In genomic region chr1:74961722-74962121, GRCm38 (mm10) we compare ENCODE assay signal across 31 mouse cellular contexts. TPM values are rescaled to one million over a fixed set of nuclear protein-coding genes. Genes with fewer than 3 reads are reported as not detected.
DNase-seq lines count a peak whose midpoint lies in the region; ATAC-seq and TF ChIP-seq lines count a peak whose summit lies in the region.
"Had no signal": no experiment of that assay in that cellular context is flagged by ENCODE, and none has a peak within 500 bp of the region (broad histone marks: within the 10 kb centered on the region; RNA-seq: fewer than 3 reads in every experiment).

No protein-coding gene starts in this region.

- ATAC-seq in intestine, embryonic 15.5 days: peak; percentile 86
- ATAC-seq in liver, embryonic 11.5 days (replicated peaks; ENCODE audit: low FRiP score): no peak
- ATAC-seq in liver, embryonic 16.5 days (ENCODE audit: low read depth): peak; percentile 84
- peak; percentile 83 for ATAC-seq in stomach, postnatal 0 days (ENCODE audit: low FRiP score, low TSS enrichment)
- ATAC-seq: forebrain, embryonic 13.5 days; hindbrain, embryonic 16.5 days; midbrain, embryonic 15.5 days; Patski had no signal

- TF ChIP-seq CTCF in stomach, postnatal 0 days (IDR thresholded peaks at IDR 0.05; ENCODE audit: low read depth): no peak

- 60% methylated on average over 7 of the region's 7 CpGs for WGBS in intestine, embryonic 15.5 days
- WGBS in liver, embryonic 11.5 days: 71% methylated on average over 7 of the region's 7 CpGs
- 55% methylated on average over 7 of the region's 7 CpGs for WGBS in liver, embryonic 16.5 days (ENCODE audit: insufficient replicate concordance)
- 62% methylated on average over 7 of the region's 7 CpGs for WGBS in stomach, postnatal 0 days

- DNase-seq in liver, embryonic 11.5 days (ENCODE audit: low spot score): no peak
- peak; percentile 63 for DNase-seq in stomach, postnatal 0 days (ENCODE audit: low spot score)
- DNase-seq in adrenal gland, postnatal 4 days (ENCODE audit: low spot score in 2 of 2): no peak
- no peak for DNase-seq in ovary, postnatal 14 days (ENCODE audit: low spot score)
- DNase-seq in heart, postnatal 4 days: no peak
- DNase-seq: cerebellum, adult 9-10 months; cerebellum, postnatal 36 days; gastrocnemius, postnatal 10 days; heart, postnatal 10 days; kidney, adult 11 months; lung, adult 2 months; lung, postnatal 14 days; right cerebral cortex, postnatal 4 days; thymus, adult 18-20 months; thymus, postnatal 36 days had no signal

- peak overlapping the region; percentile 43; the same call in 1 of the 2 replicates for H3K4me2 ChIP-seq in intestine, embryonic 15.5 days (replicated peaks)
- peak overlapping the region; percentile 5; the same call in 1 of the 2 replicates for H3K4me2 ChIP-seq in liver, embryonic 11.5 days
- H3K4me2 ChIP-seq in liver, embryonic 16.5 days (ENCODE audit: low read depth, low read length): no peak overlapping the region
- no peak overlapping the region for H3K4me2 ChIP-seq in stomach, postnatal 0 days (replicated peaks; ENCODE audit: low read depth)
- H3K4me2 ChIP-seq: forebrain, embryonic 13.5 days; heart, embryonic 13.5 days; limb, embryonic 12.5 days; midbrain, embryonic 15.5 days had no signal

- no peaks in the 10 kb centered on the region for H3K9me3 ChIP-seq in intestine, embryonic 15.5 days
- H3K9me3 ChIP-seq in liver, embryonic 11.5 days (ENCODE audit: control insufficient read depth, low read length): no peaks in the 10 kb centered on the region
- no peaks in the 10 kb centered on the region for H3K9me3 ChIP-seq in liver, embryonic 16.5 days (replicated peaks; ENCODE audit: control insufficient read depth, low read length)
- H3K9me3 ChIP-seq in stomach, postnatal 0 days (ENCODE audit: control insufficient read depth, low read length): no peaks in the 10 kb centered on the region
- H3K9me3 ChIP-seq: forebrain, embryonic 13.5 days; heart, embryonic 13.5 days; limb, embryonic 12.5 days; midbrain, embryonic 10.5 days; midbrain, embryonic 15.5 days had no signal

- H3K4me1 ChIP-seq in intestine, embryonic 15.5 days (replicated peaks): peaks cover 11% of the 10 kb centered on the region
- H3K4me1 ChIP-seq in liver, embryonic 11.5 days (replicated peaks; ENCODE audit: control insufficient read depth, insufficient read depth, low read length): no peaks in the 10 kb centered on the region; the same call in 1 of the 2 replicates
- no peaks in the 10 kb centered on the region; the same call in none of the 2 replicates for H3K4me1 ChIP-seq in liver, embryonic 16.5 days (ENCODE audit: control insufficient read depth, low read depth, low read length)
- no peaks in the 10 kb centered on the region for H3K4me1 ChIP-seq in stomach, postnatal 0 days (replicated peaks; ENCODE audit: control insufficient read depth, insufficient read depth)

- H3K36me3 ChIP-seq in intestine, embryonic 15.5 days: no peaks in the 10 kb centered on the region
- no peaks in the 10 kb centered on the region for H3K36me3 ChIP-seq in liver, embryonic 11.5 days (ENCODE audit: control insufficient read depth, insufficient read depth, low read length)
- H3K36me3 ChIP-seq in liver, embryonic 16.5 days (ENCODE audit: control insufficient read depth, insufficient read depth): no peaks in the 10 kb centered on the region
- no peaks in the 10 kb centered on the region for H3K36me3 ChIP-seq in stomach, postnatal 0 days (ENCODE audit: control insufficient read depth, insufficient read depth, low read length)
- H3K36me3 ChIP-seq: heart, embryonic 13.5 days; limb, embryonic 12.5 days; midbrain, embryonic 10.5 days; midbrain, embryonic 15.5 days had no signal

- H3K4me3 ChIP-seq in intestine, embryonic 15.5 days (replicated peaks): no peak overlapping the region
- H3K4me3 ChIP-seq in liver, embryonic 11.5 days (ENCODE audit: low read depth, low read length): no peak overlapping the region
- no peak overlapping the region for H3K4me3 ChIP-seq in liver, embryonic 16.5 days (ENCODE audit: low read depth, low read length)
- no peak overlapping the region for H3K4me3 ChIP-seq in stomach, postnatal 0 days (ENCODE audit: low read depth, low read length)
- H3K4me3 ChIP-seq: forebrain, embryonic 13.5 days; heart, embryonic 13.5 days; limb, embryonic 12.5 days; midbrain, embryonic 10.5 days; midbrain, embryonic 15.5 days had no signal

- H3K27me3 ChIP-seq in intestine, embryonic 15.5 days (replicated peaks): no peaks in the 10 kb centered on the region; the same call in 1 of the 2 replicates
- H3K27me3 ChIP-seq in liver, embryonic 11.5 days (replicated peaks; ENCODE audit: control insufficient read depth, insufficient read depth, low read length): peaks cover 8% of the 10 kb centered on the region; the same call in 1 of the 2 replicates
- H3K27me3 ChIP-seq in liver, embryonic 16.5 days (ENCODE audit: control insufficient read depth, insufficient read depth, low read depth, low read length): no peaks in the 10 kb centered on the region
- H3K27me3 ChIP-seq in stomach, postnatal 0 days (ENCODE audit: control insufficient read depth, insufficient read depth, low read length): no peaks in the 10 kb centered on the region
- H3K27me3 ChIP-seq: midbrain, embryonic 15.5 days had no signal

- peak overlapping the region; percentile 89 for H3K27ac ChIP-seq in intestine, embryonic 15.5 days
- peak overlapping the region; percentile 59 for H3K27ac ChIP-seq in liver, embryonic 11.5 days (ENCODE audit: low read depth, low read length)
- peak overlapping the region; percentile 84 for H3K27ac ChIP-seq in liver, embryonic 16.5 days (ENCODE audit: low read length)
- peak overlapping the region; percentile 85 for H3K27ac ChIP-seq in stomach, postnatal 0 days (replicated peaks)
- H3K27ac ChIP-seq: forebrain, embryonic 13.5 days; heart, embryonic 13.5 days; limb, embryonic 12.5 days; midbrain, embryonic 10.5 days; midbrain, embryonic 15.5 days had no signal

- H3K9ac ChIP-seq in intestine, embryonic 15.5 days: no peak overlapping the region
- H3K9ac ChIP-seq in liver, embryonic 11.5 days (ENCODE audit: low read depth, low read length): no peak overlapping the region
- H3K9ac ChIP-seq in liver, embryonic 16.5 days (ENCODE audit: low read depth, low read length): no peak overlapping the region
- H3K9ac ChIP-seq in stomach, postnatal 0 days (ENCODE audit: low read length): no peak overlapping the region
- H3K9ac ChIP-seq: forebrain, embryonic 13.5 days; heart, embryonic 13.5 days; limb, embryonic 12.5 days; midbrain, embryonic 15.5 days had no signal

- TF ChIP-seq EP300 in stomach, postnatal 0 days (optimal IDR thresholded peaks at IDR 0.05): no peak

RNA-seq across cellular contexts. Expression of gene Ihh, which starts 10.2 kb away (rescaled TPM):
- polyA plus RNA-seq in intestine, embryonic 15.5 days (2015; fragmentation: Nextera tagmentation; extraction: Ambion mirVana): 29.1 and 30.9 TPM in 2 replicates
- 2.2 and 2.7 TPM in 2 replicates for polyA plus RNA-seq in liver, embryonic 11.5 days (2014; fragmentation: Nextera tagmentation; extraction: Ambion mirVana)
- 2.6 and 4.0 TPM in 2 replicates for polyA plus RNA-seq in liver, embryonic 16.5 days (2015; fragmentation: Nextera tagmentation; extraction: Ambion mirVana)
- 25.1 and 25.8 TPM in 2 replicates for polyA plus RNA-seq in stomach, postnatal 0 days (2015; fragmentation: Nextera tagmentation; extraction: Ambion mirVana)
- total RNA-seq in adrenal gland, postnatal 4 days (2021): under 1 TPM; 0.45 to 0.70 TPM
- under 1 TPM; 0.18 to 0.26 TPM for total RNA-seq in heart, postnatal 4 days (2021)
- total RNA-seq: neutrophil, adult 5-6 weeks had no signal
- polyA plus RNA-seq: embryonic facial prominence, embryonic 11.5 days; neural tube, embryonic 11.5 days had no signal

RNA-seq across cellular contexts. Expression of gene Cfap65, which starts 26.3 kb away (rescaled TPM):
- polyA plus RNA-seq in intestine, embryonic 15.5 days (2015; fragmentation: Nextera tagmentation; extraction: Ambion mirVana): 0.08 and 0.19 TPM in 2 replicates
- not detected in 2 replicates for polyA plus RNA-seq in liver, embryonic 11.5 days (2014; fragmentation: Nextera tagmentation; extraction: Ambion mirVana)
- polyA plus RNA-seq in liver, embryonic 16.5 days (2015; fragmentation: Nextera tagmentation; extraction: Ambion mirVana): not detected in 2 replicates
- polyA plus RNA-seq in stomach, postnatal 0 days (2015; fragmentation: Nextera tagmentation; extraction: Ambion mirVana): 0.04 TPM in 1 of 2 replicates, not detected in the other
- not detected for total RNA-seq in adrenal gland, postnatal 4 days (2021)
- not detected for total RNA-seq in heart, postnatal 4 days (2021)
- total RNA-seq: gastrocnemius, postnatal 10 days; heart, adult 8-10 months; megakaryocyte progenitor cell, adult 5-6 weeks; MEL; neutrophil, adult 5-6 weeks had no signal
- polyA plus RNA-seq: embryonic facial prominence, embryonic 11.5 days; heart, embryonic 13.5 days; kidney, embryonic 14.5 days; limb, embryonic 12.5 days; Patski had no signal

Comparison
In these comparisons a context has a peak if more than half of its experiments do, and no peak if none do; other contexts are left out.
1. H3K4me2 ChIP-seq: peak in intestine, embryonic 15.5 days (single experiment) and liver, embryonic 11.5 days (single experiment); none in liver, embryonic 16.5 days (single experiment) and stomach, postnatal 0 days (single experiment).
2. Peak in every context shown above with its lines, with median percentiles within 50 percentile points of each other: H3K27ac ChIP-seq.